Mouse (Mus musculus) heart, postnatal 10 days (tissue): ENCODE results near the gene Rpain. TPM values are rescaled to one million over a fixed set of nuclear protein-coding genes. Genes with fewer than 3 reads are reported as not detected.

Experiments used
- DNase-seq, 2 experiments: peaks; one replicate each; pipeline ENCODE4 v3.0.0; 2021
- intact Hi-C: fragments of 180-260 bp; cut with DNase I; formaldehyde crosslinking; loops from one replicate; pipeline ENCODE4 v1.15.1; 2025
- total RNA-seq, 2 experiments: library from RNA; stranded (reverse); gene quantifications; 2 replicates each; pipeline ENCODE4 v1.2.3; 2021

Gene Rpain
- total RNA-seq = 10 to 100 TPM; 14.4 to 18.8 TPM

- intact Hi-C loops = no loop called here
These were observed at the start of gene Rpain, which contains the start of gene Nup88 for GRCm38 (mm10) chr11:70969821-70970559. TSS of gene Rpain (plus strand) at chr11:70970213. TSS of gene Nup88 (minus strand) at chr11:70969973.

GRCm38 (mm10) chr11:70931461-70931860 is 38.6 kb upstream of the Rpain start:
- intact Hi-C loops = no loop called here
- DNase-seq = no peak

More at GRCm38 (mm10) chr11:70969821-70970559, at the start of gene Rpain, which contains the start of gene Nup88:
- DNase-seq = peak; percentile 94 to 96

- DNase-seq = no peak
- intact Hi-C loops = no loop called here
These were observed 34.7 kb upstream of the Rpain start for GRCm38 (mm10) chr11:70935316-70935715.

- intact Hi-C loops = no loop called here
- DNase-seq = no peak
These were observed 27.4 kb upstream of the Rpain start for GRCm38 (mm10) chr11:70942596-70942995.

- no peak for DNase-seq
- intact Hi-C loops = no loop called here
These were observed 26.4 kb upstream of the Rpain start for GRCm38 (mm10) chr11:70943651-70944050.

- no peak for DNase-seq
- intact Hi-C loops = no loop called here
These were observed 24.8 kb upstream of the Rpain start for GRCm38 (mm10) chr11:70944935-70945817.

- intact Hi-C loops = no loop called here
- no peak for DNase-seq
These were observed 15.3 kb upstream of the Rpain start for GRCm38 (mm10) chr11:70954711-70955110.

- intact Hi-C loops = no loop called here
- DNase-seq = no peak
These were observed 9.0 kb upstream of the Rpain start for GRCm38 (mm10) chr11:70960786-70961554.

GRCm38 (mm10) chr11:70964222-70964907 is 5.6 kb upstream of the Rpain start:
- DNase-seq = no peak
- intact Hi-C loops = no loop called here

- no peak for DNase-seq
- intact Hi-C loops = no loop called here
These were observed 680 bp upstream of the Rpain start for GRCm38 (mm10) chr11:70969271-70969794.

GRCm38 (mm10) chr11:70970560-70971540 is 837 bp downstream of the Rpain start:
- DNase-seq = peak in 1 of 2 experiments; percentile 10

GRCm38 (mm10) chr11:70972586-70972985 is 2.6 kb downstream of the Rpain start:
- intact Hi-C loops = no loop called here
- DNase-seq = no peak

More at GRCm38 (mm10) chr11:70970560-70971540, 837 bp downstream of the Rpain start:
- intact Hi-C loops = no loop called here

GRCm38 (mm10) chr11:70973947-70974346 is 3.9 kb downstream of the Rpain start:
- intact Hi-C loops = no loop called here
- DNase-seq = no peak

- no peak for DNase-seq
- intact Hi-C loops = no loop called here
These were observed 5.2 kb downstream of the Rpain start for GRCm38 (mm10) chr11:70975193-70975592.

- intact Hi-C loops = no loop called here
- DNase-seq = no peak
These were observed 7.3 kb downstream of the Rpain start for GRCm38 (mm10) chr11:70977293-70977692.

- intact Hi-C loops = loop anchor here (5.0 kb wide), 1 partner anchor 72 kb away; no protein-coding TSS in a partner anchor
- DNase-seq = no peak
These were observed 10.2 kb downstream of the Rpain start for GRCm38 (mm10) chr11:70980232-70980631.

- no peak for DNase-seq
- intact Hi-C loops = loop anchor here (5.0 kb wide), 1 partner anchor 71 kb away; no protein-coding TSS in a partner anchor
These were observed 10.9 kb downstream of the Rpain start for GRCm38 (mm10) chr11:70980751-70981510.

- intact Hi-C loops = loop anchor here (5.0 kb wide), 1 partner anchor 70 kb away; no protein-coding TSS in a partner anchor
- DNase-seq = peak in 1 of 2 experiments; percentile 10
These were observed 12.0 kb downstream of the Rpain start for GRCm38 (mm10) chr11:70982030-70982429.
